Mouse (Mus musculus): ENCODE measurements around the gene Col23a1. TPM values are rescaled to one million over a fixed set of nuclear protein-coding genes. Genes with fewer than 3 reads are reported as not detected.
"Not testable (repeated sequence)": the region's sequence is repeated elsewhere in the genome, so short reads cannot be mapped to it uniquely, and the experiment has no call there.

Col23a1 gene
- polyA plus RNA-seq, 1 experiment from 2014 or later = 8.8 TPM

GRCm38 (mm10) chr11:51620084-51620483 lies 330.4 kb downstream of the Col23a1 start:
- no peaks in the 10 kb centered on the region for H3K9me3 ChIP-seq
- 0 out of 2 replicates have a peak overlapping the region, but pooled peaks have one; percentile 7 for H3K27ac ChIP-seq (replicated peaks)
- no peaks in the 10 kb centered on the region for H3K27me3 ChIP-seq
- H3K36me3 ChIP-seq = peaks cover 25% of the 10 kb centered on the region
- peak overlapping the region; percentile 55 for H3K9ac ChIP-seq
- peak overlapping the region; percentile 75 for H3K4me2 ChIP-seq
- ATAC-seq (ENCODE audit: low FRiP score, low read depth) = no peak
- H3K4me1 ChIP-seq (replicated peaks) = peaks cover 23% of the 10 kb centered on the region
- H3K4me3 ChIP-seq = peak overlapping the region; percentile 77
- 2% methylated on average over 11 of the region's 11 CpGs for WGBS

- WGBS = 89% methylated on average over 2 of the region's 2 CpGs
- Histone ChIP-seq H3K4me3 (no peak overlapping the region), H3K4me1 (replicated peaks) (peaks cover 14% of the 10 kb centered on the region), H3K36me3 (peaks cover 39% of the 10 kb centered on the region), H3K4me2 (no peak overlapping the region), H3K27me3 (no peaks in the 10 kb centered on the region), H3K27ac (replicated peaks) (no peak overlapping the region), H3K9me3 (no peaks in the 10 kb centered on the region), H3K9ac (no peak overlapping the region)
- no peak for ATAC-seq (ENCODE audit: low FRiP score, low read depth)
These were observed 332.1 kb downstream of the Col23a1 start for GRCm38 (mm10) chr11:51621776-51622175.

- ATAC-seq (ENCODE audit: low FRiP score, low read depth) = no peak
- no peak overlapping the region for H3K4me2 ChIP-seq
- peaks cover 51% of the 10 kb centered on the region for H3K36me3 ChIP-seq
- no peak overlapping the region for H3K27ac ChIP-seq (replicated peaks)
- H3K27me3 ChIP-seq = no peaks in the 10 kb centered on the region
- H3K9me3 ChIP-seq = no peaks in the 10 kb centered on the region
- peaks cover 14% of the 10 kb centered on the region for H3K4me1 ChIP-seq (replicated peaks)
- no peak overlapping the region for H3K4me3 ChIP-seq
- 92% methylated on average over 7 of the region's 7 CpGs for WGBS
- no peak overlapping the region for H3K9ac ChIP-seq
These were observed 333.3 kb downstream of the Col23a1 start for GRCm38 (mm10) chr11:51622971-51623491.

DNA sequence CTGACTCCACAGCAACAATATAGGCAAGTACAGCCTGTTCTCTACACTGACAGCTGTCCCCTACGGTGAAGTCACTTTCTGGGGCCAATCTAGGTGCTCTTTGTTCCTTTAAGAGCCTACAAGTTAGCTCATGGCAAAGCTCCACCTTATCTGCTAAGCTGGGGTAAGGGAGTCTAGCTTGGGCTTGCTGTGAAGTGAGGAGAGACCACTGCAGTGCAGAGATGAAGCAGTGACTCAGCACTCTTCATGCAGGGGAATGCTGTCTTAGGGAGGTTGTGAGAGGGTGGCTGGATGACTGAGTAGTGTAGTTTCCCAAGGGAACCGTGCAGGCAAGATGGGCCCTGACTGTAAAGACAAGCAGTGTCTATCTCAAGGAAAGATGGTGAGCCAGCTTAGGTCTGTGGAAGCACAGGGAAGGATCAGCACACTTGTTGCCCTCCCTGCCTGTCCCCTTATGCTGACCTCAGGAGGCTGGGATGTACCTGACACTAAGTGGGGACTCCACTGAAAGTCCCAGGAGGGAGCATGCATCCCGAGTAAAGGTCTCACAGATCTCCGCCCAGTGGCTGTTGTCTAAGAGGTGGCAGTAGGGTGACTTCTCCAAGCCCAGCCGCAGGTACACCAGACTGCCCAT lies 335.6 kb downstream of the Col23a1 start:
- Histone ChIP-seq H3K4me3 (no peak overlapping the region), H3K36me3 (peaks cover 61% of the 10 kb centered on the region), H3K27ac (replicated peaks) (no peak overlapping the region), H3K9me3 (no peaks in the 10 kb centered on the region), H3K9ac (no peak overlapping the region), H3K27me3 (no peaks in the 10 kb centered on the region), H3K4me1 (replicated peaks) (peaks cover 8% of the 10 kb centered on the region), H3K4me2 (no peak overlapping the region)
- no peak for ATAC-seq (ENCODE audit: low FRiP score, low read depth)
- WGBS = 88% methylated on average over 5 of the region's 5 CpGs

DNA sequence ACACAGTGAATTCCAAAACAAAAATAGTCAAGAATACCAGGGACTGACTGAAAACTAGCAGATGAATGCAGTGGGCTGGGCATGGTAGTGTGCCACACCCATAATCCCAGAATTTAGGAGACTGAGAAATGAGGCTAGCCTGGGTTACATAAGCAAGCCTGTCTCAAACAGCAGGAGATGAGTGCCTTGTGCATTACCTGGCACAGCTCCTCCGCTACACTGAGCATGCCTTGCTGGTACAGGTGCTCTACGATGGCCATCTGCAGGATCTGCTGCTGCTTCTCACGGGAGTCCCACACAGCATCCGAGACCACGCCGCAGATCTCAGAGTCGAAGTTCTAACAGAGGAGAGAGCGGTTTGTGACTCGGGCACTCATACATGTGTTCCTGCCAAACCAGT lies 337.7 kb downstream of the Col23a1 start:
- Histone ChIP-seq H3K27me3 (no peaks in the 10 kb centered on the region), H3K9ac (no peak overlapping the region), H3K4me1 (replicated peaks) (peaks cover under 1% of the 10 kb centered on the region; the same call in 1 of the 2 replicates), H3K27ac (replicated peaks) (no peak overlapping the region), H3K4me2 (no peak overlapping the region), H3K4me3 (no peak overlapping the region), H3K36me3 (peaks cover 61% of the 10 kb centered on the region), H3K9me3 (no peaks in the 10 kb centered on the region)
- WGBS = 92% methylated on average over 9 of the region's 9 CpGs
- ATAC-seq (ENCODE audit: low FRiP score, low read depth) = no peak

- Histone ChIP-seq H3K4me1 (replicated peaks) (peaks cover 3% of the 10 kb centered on the region; the same call in 1 of the 2 replicates), H3K9ac (no peak overlapping the region), H3K4me3 (no peak overlapping the region), H3K9me3 (no peaks in the 10 kb centered on the region), H3K27me3 (no peaks in the 10 kb centered on the region), H3K36me3 (peaks cover 58% of the 10 kb centered on the region), H3K4me2 (no peak overlapping the region), H3K27ac (replicated peaks) (no peak overlapping the region)
- no peak for ATAC-seq (ENCODE audit: low FRiP score, low read depth)
- WGBS = 92% methylated on average over 8 of the region's 8 CpGs
These were observed 338.2 kb downstream of the Col23a1 start for GRCm38 (mm10) chr11:51627907-51628306.

DNA sequence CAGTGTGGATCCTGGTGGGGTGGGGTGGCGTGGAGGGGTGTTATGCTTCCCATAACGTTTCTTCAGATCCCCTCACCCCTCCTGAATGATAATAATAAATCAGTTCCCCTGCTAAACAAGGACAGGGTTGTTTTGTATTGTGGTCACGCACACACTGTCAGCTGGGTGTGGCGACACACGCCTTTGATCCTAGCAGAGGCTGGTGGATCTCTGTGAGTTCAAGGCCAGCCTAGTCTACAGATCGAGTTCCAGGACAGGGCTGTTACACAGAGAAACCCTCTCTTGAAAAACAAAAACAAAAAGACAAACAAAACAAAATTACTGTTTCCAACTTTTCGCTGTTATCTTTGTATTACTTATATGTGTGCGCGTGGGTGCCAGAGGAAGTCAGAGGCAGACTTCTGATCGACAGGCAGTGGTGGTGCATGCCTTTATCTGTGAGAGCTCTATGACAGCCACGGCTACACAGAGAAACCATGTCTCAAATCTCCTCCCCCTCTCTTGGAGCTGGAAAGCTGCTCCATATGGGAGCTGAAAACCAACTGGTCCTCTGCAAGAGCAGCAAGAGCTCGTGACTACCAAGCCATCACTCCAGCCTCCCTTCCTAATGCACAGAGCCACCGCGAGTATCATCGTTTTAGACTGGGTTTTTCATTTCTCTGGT lies 340.1 kb downstream of the Col23a1 start:
- no peak overlapping the region for H3K27ac ChIP-seq (replicated peaks)
- 87% methylated on average over 15 of the region's 15 CpGs for WGBS
- no peak for ATAC-seq (ENCODE audit: low FRiP score, low read depth)
- H3K27me3 ChIP-seq = no peaks in the 10 kb centered on the region
- H3K9me3 ChIP-seq = no peaks in the 10 kb centered on the region
- H3K4me1 ChIP-seq (replicated peaks) = peaks cover 16% of the 10 kb centered on the region
- no peak overlapping the region for H3K4me2 ChIP-seq
- peaks cover 39% of the 10 kb centered on the region for H3K36me3 ChIP-seq
- no peak overlapping the region for H3K9ac ChIP-seq
- no peak overlapping the region for H3K4me3 ChIP-seq

DNA sequence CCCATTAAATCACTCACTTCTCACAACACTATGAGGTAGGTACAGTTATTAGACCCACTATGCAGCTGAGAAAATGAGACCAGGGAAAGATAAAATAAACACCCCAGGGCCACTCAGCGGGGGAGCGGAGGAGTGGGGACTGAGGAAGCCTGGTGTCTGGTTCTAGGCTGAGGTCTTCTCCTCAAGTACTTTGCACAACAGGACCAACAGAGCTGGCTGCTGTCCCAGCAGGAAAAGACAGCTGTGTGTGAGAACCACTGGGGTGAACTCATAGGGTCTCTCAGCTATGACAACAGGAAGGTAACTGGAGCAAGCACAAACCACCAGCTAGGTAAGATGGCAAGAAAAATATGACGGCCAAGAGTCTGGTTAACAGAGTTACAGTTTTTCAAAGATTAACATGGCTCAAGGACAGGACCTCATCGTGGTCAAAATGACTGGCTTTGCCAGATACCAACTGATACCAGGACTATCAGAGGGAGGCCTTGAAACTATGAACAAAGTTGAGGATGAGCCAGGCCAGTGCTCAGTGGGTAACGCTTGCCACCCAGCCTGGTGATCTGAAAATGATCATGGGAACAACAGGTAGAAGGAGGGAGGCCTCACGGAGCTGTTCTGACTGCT lies 342.5 kb downstream of the Col23a1 start:
- Histone ChIP-seq H3K4me2 (no peak overlapping the region), H3K27me3 (no peaks in the 10 kb centered on the region), H3K27ac (replicated peaks) (no peak overlapping the region), H3K4me1 (replicated peaks) (peaks cover 27% of the 10 kb centered on the region), H3K4me3 (no peak overlapping the region), H3K9ac (no peak overlapping the region), H3K9me3 (no peaks in the 10 kb centered on the region), H3K36me3 (peaks cover 18% of the 10 kb centered on the region)
- no peak for ATAC-seq (ENCODE audit: low FRiP score, low read depth)
- WGBS = 86% methylated on average over 6 of the region's 6 CpGs

DNA sequence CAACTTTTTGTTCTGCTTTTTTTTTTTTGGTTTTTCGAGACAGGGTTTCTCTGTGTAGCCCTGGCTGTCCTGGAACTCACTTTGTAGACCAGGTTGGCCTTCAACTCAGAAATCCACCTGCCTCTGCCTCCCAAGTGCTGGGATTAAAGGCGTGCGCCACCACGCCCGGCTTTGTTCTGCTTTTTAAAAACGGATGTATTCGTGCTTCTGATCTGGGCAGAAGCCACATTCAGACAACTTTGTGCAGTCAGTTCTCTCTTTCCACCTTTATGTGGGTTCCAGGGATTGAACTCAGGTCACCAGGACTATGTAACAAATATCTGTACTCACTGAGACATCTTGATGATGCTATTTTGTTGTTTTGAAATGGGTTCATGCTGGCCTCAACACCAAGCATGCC lies 343.5 kb downstream of the Col23a1 start:
- 96% methylated on average over 7 of the region's 7 CpGs for WGBS
- not testable (repeated sequence) for ATAC-seq (ENCODE audit: low FRiP score, low read depth); H3K9ac ChIP-seq; H3K9me3 ChIP-seq; H3K4me2 ChIP-seq; H3K27ac ChIP-seq (replicated peaks); H3K27me3 ChIP-seq; H3K4me3 ChIP-seq; H3K36me3 ChIP-seq
- peaks cover 27% of the 10 kb centered on the region for H3K4me1 ChIP-seq (replicated peaks)

Other genes starting within 250 kb of the Col23a1 start
- not detected in 2 replicates for gene Olfr1375, start 241.8 kb upstream of the Col23a1 start, polyA plus RNA-seq (2015; fragmentation: Nextera tagmentation; extraction: Ambion mirVana)
- 11.5 and 11.9 TPM in 2 replicates for gene Zfp354a, start 230.7 kb upstream of the Col23a1 start, polyA plus RNA-seq (2015; fragmentation: Nextera tagmentation; extraction: Ambion mirVana)
- gene Gm12569, start 69.4 kb upstream of the Col23a1 start, polyA plus RNA-seq (2015; fragmentation: Nextera tagmentation; extraction: Ambion mirVana) = not detected in 2 replicates
- gene Clk4, start 28.2 kb upstream of the Col23a1 start, polyA plus RNA-seq (2015; fragmentation: Nextera tagmentation; extraction: Ambion mirVana) = 117 and 125 TPM in 2 replicates
- gene BC049762, start 26.9 kb upstream of the Col23a1 start, polyA plus RNA-seq (2015; fragmentation: Nextera tagmentation; extraction: Ambion mirVana) = 0.41 and 0.62 TPM in 2 replicates

All from hindbrain, embryonic 15.5 days (tissue).